Mouse (Mus musculus) erythroblast, embryonic 14.5 days (primary cell): ENCODE measurements around the gene Kcns3. TPM values are rescaled to one million over a fixed set of nuclear protein-coding genes. Genes with fewer than 3 reads are reported as not detected.

ENCODE experiments used
- H3K27me3 ChIP-seq: 2 replicates; pipeline ENCODE4 v1.6.1; 2012; ENCODE audit warnings: inconsistent platforms; ENCODE audit not compliant: control insufficient read depth
- H3K36me3 ChIP-seq: 2 replicates; pipeline ENCODE4 v1.6.1; 2012; ENCODE audit warnings: mild to moderate bottlenecking, inconsistent platforms; ENCODE audit not compliant: control insufficient read depth
- H3K4me1 ChIP-seq: 2 replicates; pipeline ENCODE4 v1.6.1; 2012; ENCODE audit warnings: inconsistent platforms; ENCODE audit not compliant: control insufficient read depth
- H3K4me3 ChIP-seq: replicated peaks from 2 replicates; pipeline ENCODE3; 2012; ENCODE audit warnings: moderate library complexity, mild to moderate bottlenecking, inconsistent platforms
- H3K9me3 ChIP-seq: 2 replicates; pipeline ENCODE4 v1.6.1; 2012; ENCODE audit warnings: low read length, inconsistent platforms, mixed read lengths; ENCODE audit not compliant: control insufficient read depth
- GATA1 ChIP-seq: IDR thresholded peaks from 2 replicates; pipeline ENCODE4 v1.6.1; 2012; ENCODE audit warnings: low read length, inconsistent platforms, mixed read lengths
- TAL1 ChIP-seq: IDR thresholded peaks from 3 replicates; pipeline ENCODE4 v1.6.1; 2012; ENCODE audit warnings: low read length, inconsistent platforms, mixed read lengths
- polyA plus RNA-seq: library from polyadenylated mRNA; stranded (reverse); fragments of >175 nt; gene quantifications from 2 replicates; pipeline ENCODE4 v1.2.3, GENCODE M21; 2012

Gene Kcns3
- polyA plus RNA-seq, result not detected in 2 replicates

DNA sequence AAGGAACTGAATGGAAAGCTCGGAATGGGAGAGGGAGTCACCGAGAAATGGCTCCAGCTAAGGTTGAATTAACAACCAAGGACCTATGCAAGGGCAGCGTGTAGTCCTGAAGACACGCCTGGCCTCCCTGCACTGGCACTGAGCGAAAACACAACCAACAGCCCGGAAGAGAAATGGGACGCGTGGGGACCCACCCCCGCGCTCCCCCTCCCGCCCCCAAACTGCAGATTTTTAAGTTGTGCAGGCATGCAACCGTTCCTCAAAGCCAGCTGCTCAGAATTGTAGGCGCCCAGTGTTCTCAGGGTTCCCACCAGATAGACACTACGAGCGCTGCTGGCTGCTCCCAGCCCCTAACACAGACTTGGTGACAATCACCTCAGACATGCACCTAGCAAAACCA is at the start of gene Kcns3:
Gene Kcns3, minus strand, starts transcription at position 42 of the 400 bp plus-strand sequence.
- no peak within 1 kb of the TSS for H3K4me3 ChIP-seq
- H3K9me3 ChIP-seq, result no peaks in the 10 kb centered on the region
- peaks cover 3% of the 10 kb centered on the region; the same call in 1 of the 2 replicates for H3K4me1 ChIP-seq
- no peaks in the 10 kb centered on the region for H3K36me3 ChIP-seq
- peaks cover 49% of the 10 kb centered on the region for H3K27me3 ChIP-seq
- no peak for TF ChIP-seq TAL1
- TF ChIP-seq GATA1, result no peak

DNA sequence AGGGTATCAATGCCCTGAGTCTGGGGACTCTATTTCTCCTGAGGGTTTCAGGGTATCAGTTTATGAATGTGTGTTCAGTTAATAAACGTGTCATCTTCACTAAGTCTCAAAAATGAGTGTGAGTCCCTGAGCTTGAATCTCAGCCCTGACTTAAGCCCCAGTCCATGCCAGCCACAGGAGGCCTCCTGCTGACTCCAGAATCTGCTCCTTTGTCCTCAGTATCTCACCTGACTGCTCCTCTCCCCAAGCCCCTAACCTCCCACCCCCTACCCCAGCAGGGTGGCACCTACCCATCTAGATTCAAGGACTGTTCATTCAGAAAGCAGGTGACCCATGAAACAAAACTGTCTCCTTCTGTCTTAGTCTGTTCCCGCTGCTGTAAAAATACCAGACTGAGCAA is 47.7 kb upstream of the Kcns3 start:
- no peaks in the 10 kb centered on the region for H3K9me3 ChIP-seq
- no peaks in the 10 kb centered on the region for H3K36me3 ChIP-seq
- H3K4me3 ChIP-seq, result no peak overlapping the region
- no peak for TF ChIP-seq TAL1
- no peak for TF ChIP-seq GATA1
- H3K4me1 ChIP-seq, result no peaks in the 10 kb centered on the region
- H3K27me3 ChIP-seq, result no peaks in the 10 kb centered on the region

DNA sequence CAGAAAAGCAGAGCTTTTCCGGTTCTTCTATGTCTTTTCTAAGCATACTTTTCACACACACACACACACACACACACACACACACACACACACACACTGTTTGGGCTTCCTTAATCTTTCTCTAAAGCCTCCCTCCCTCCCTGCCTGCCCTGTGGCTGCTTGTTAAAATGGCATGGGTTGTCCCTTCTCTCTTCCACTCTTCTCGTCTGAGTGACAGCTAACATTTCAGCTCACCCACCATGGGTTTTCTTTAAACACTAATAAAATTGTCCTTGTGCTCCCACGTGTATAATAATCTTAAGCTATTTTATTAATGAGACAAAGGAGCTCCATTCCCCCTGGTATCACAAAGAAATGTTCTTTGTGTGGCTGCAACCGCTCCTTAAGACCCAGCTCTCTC is 47.2 kb upstream of the Kcns3 start:
- Histone ChIP-seq H3K36me3 (no peaks in the 10 kb centered on the region), H3K9me3 (no peaks in the 10 kb centered on the region), H3K27me3 (no peaks in the 10 kb centered on the region), H3K4me3 (no peak overlapping the region), H3K4me1 (no peaks in the 10 kb centered on the region)
- TF ChIP-seq GATA1, result no peak
- TF ChIP-seq TAL1, result no peak

DNA sequence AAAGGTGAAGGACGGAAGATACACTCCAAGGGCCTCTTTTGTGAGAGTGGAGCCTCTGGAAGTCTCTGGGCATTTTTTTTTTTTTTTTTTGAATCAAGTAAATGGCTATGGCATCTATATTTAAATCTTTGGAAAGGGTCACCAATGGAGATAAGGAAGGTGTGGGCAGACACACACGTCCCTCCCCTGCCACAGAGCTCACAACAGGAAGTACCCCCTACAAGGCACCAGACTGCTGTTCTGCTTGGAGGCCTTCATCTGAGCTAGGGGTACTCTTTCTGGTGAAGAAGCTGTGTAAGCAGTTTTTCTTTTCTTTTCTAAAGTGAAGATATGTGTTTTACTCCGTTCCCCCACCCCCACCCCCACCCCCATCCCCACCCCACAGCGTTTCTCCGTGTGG is 46.0 kb upstream of the Kcns3 start:
- Histone ChIP-seq H3K36me3 (no peaks in the 10 kb centered on the region), H3K9me3 (no peaks in the 10 kb centered on the region), H3K4me3 (no peak overlapping the region), H3K4me1 (no peaks in the 10 kb centered on the region), H3K27me3 (no peaks in the 10 kb centered on the region)
- TF ChIP-seq GATA1 (no peak), TAL1 (no peak)

DNA sequence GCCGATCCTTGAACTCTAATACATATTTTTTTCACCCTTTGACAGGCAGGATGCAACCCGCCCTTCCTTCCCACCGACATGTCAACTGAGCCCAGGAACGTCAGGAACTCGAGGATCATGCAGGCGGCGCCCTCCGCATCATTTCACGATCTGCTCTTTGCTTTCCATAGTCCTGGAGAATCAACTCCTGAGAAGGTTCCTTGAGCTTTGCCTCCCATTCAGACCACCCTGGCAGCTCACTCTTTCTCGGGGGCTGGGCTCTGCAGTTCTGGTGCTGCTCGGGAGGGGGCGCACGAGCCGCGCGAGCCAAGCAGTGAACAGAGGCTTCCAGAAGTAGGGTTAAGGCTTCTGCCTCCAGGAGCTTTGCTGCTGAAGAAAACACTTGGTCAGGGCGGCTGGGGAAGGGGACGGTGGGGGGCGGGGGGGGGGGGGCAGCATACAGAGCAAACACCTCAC is 45.3 kb upstream of the Kcns3 start:
- no peaks in the 10 kb centered on the region for H3K27me3 ChIP-seq
- no peak for TF ChIP-seq TAL1
- no peaks in the 10 kb centered on the region for H3K36me3 ChIP-seq
- H3K9me3 ChIP-seq, result no peaks in the 10 kb centered on the region
- no peak overlapping the region for H3K4me3 ChIP-seq
- no peaks in the 10 kb centered on the region for H3K4me1 ChIP-seq

DNA sequence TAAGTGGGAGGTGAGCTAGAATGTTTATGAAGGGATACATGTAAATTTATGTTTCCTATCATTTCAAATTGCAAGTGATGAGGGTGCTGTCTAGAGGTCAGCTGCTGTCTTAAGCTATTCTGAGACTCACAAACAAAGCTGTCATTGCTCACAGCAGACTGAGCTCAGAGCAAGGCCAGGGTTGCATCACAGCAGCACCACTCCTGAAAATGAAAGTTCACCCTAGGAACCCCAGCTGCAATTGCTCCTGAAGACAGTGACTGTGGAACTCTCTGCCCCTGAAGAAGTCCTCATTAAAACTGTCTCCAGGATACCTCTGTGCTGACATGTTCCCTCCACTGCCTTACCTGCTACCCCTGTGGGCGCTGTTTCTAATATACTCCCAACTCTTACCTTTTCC is 44.2 kb upstream of the Kcns3 start:
- no peak for TF ChIP-seq TAL1
- TF ChIP-seq GATA1, result no peak
- Histone ChIP-seq H3K9me3 (no peaks in the 10 kb centered on the region), H3K4me3 (no peak overlapping the region)

DNA sequence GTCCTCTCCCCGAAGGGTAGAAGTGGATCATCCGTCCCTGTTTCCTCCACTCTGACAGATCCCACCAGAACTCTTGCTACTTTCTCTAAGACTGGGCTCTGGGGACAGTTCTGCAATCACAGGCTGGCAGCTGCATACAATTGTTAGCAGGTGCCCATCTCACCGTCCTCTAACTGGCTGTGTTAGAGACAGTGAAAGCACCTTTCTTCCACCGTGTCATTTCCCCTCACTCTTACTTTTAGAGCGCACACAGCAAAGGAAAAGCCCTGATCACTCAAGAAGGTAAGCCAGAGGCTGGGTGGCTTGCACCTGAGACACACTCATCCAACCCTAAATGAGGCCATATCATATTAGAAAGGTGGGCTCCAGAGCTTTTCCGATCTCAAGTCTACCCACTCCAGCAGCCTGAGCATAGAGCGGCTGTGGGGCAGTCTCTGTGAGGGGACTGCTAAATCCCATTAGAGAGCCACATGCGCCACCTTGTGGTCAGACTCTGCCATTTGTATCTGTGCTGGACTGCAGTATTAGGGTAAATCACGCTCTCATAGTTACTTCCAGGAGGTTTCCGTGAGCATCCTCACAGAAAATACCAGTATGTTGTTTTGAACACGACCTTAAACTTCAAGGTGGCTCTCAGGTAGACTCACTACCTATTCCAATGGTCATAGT is 27.8 kb upstream of the Kcns3 start:
- Histone ChIP-seq H3K4me1 (no peaks in the 10 kb centered on the region), H3K9me3 (no peaks in the 10 kb centered on the region), H3K36me3 (no peaks in the 10 kb centered on the region), H3K27me3 (no peaks in the 10 kb centered on the region), H3K4me3 (no peak overlapping the region)
- TF ChIP-seq TAL1, result no peak

More for the DNA sequence above, 44.2 kb upstream of the Kcns3 start:
- no peaks in the 10 kb centered on the region for H3K27me3 ChIP-seq
- H3K4me1 ChIP-seq, result no peaks in the 10 kb centered on the region
- H3K36me3 ChIP-seq, result no peaks in the 10 kb centered on the region

DNA sequence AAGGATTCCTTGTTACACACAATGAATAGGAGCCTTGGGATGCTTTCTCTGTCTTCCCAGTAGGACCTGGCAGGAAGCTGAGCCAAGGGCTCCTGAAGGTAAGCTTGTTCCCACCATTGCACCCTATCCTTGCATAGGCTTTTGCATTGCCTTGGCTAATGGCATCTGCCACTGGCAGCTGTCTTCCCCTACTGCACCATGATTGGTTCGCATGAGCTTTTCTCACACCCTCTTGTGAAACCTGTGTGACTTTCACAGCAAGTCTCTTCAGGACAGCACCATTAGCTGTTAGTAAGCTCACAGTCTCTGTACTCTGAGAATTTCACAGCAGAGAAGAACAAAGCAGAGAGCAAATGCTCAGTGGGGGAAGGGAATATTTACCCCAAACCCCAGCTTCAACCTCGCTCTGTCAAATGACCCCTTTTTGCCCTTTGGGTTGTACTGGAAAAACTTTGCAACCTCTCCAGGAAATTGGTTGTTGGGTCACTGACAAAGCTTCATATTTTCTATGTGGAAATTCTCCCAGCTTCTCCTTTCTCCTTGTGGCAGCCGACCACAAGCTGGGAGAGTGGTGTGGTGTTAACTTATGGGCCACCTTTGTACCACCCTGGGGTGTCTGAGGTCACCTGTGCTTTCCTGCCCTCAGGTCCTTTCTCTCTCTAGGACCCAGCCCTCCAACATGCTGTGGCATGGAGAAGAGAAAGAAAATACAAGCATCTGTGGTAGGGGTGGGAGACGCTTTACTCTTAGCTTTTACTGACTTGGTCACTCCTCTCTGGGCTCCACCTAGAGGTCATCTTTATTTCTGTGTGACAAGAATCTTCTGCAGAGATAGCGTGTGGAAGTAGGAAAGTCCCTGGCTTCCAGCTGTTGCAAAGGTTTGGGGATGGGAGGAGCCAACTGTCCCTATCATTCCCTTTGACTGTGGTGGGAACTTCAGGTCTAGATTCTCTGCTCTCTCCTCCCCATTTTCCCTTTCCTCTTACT is 26.8 kb upstream of the Kcns3 start:
- Histone ChIP-seq H3K27me3 (no peaks in the 10 kb centered on the region), H3K36me3 (no peaks in the 10 kb centered on the region), H3K4me3 (no peak overlapping the region), H3K9me3 (no peaks in the 10 kb centered on the region), H3K4me1 (no peaks in the 10 kb centered on the region)
- TF ChIP-seq GATA1 (no peak), TAL1 (no peak)

DNA sequence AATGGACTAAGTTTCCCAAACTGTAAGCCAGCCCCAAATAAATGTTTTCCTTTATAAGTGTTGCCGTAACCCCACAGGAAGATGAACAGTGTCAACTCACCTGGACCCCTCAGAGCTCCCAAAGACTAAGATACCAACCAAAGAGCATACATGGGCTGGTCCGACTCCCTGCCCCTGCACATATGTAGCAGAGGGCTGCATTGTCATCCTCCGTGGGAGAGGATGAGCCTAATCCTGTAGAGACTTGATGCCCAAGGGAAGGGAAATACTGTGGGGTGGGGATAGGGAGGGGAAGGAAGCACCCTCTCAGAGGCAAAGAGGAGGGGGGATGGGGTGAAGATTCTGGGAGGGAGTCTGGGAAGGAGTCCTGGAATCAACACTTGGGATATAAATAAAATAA is 7.8 kb upstream of the Kcns3 start:
- TF ChIP-seq TAL1 (no peak), GATA1 (no peak)
- H3K9me3 ChIP-seq, result no peaks in the 10 kb centered on the region
- H3K36me3 ChIP-seq, result no peaks in the 10 kb centered on the region
- no peaks in the 10 kb centered on the region for H3K4me1 ChIP-seq
- no peak overlapping the region for H3K4me3 ChIP-seq
- no peaks in the 10 kb centered on the region for H3K27me3 ChIP-seq
